Mouse (Mus musculus): ENCODE results near the gene Rbx1. TPM values are rescaled to one million over a fixed set of nuclear protein-coding genes. Genes with fewer than 3 reads are reported as not detected.

Rbx1 gene
- polyA plus RNA-seq, 1 experiment, result not detected

GRCm38 (mm10) chr15:81523169-81523871, 57.2 kb downstream of the Rbx1 start:
- Histone ChIP-seq H3K27ac (ENCODE audit: insufficient read depth, low read depth, low read length) (peak overlapping the region; percentile 71), H3K4me3 (ENCODE audit: insufficient read depth, low read depth, low read length) (peak overlapping the region; percentile 63), H3K4me1 (ENCODE audit: control insufficient read depth, insufficient read depth, low read length) (peaks cover 11% of the 10 kb centered on the region)
- WGBS, result under 1% methylated on average over 41 of the region's 41 CpGs
- TF ChIP-seq CTCF (IDR thresholded peaks at IDR 0.05; ENCODE audit: insufficient read depth, low read depth, low read length) (no peak), POLR2A (IDR thresholded peaks at IDR 0.05; ENCODE audit: insufficient read depth, low read depth, low read length) (peak; percentile 82)

DNA sequence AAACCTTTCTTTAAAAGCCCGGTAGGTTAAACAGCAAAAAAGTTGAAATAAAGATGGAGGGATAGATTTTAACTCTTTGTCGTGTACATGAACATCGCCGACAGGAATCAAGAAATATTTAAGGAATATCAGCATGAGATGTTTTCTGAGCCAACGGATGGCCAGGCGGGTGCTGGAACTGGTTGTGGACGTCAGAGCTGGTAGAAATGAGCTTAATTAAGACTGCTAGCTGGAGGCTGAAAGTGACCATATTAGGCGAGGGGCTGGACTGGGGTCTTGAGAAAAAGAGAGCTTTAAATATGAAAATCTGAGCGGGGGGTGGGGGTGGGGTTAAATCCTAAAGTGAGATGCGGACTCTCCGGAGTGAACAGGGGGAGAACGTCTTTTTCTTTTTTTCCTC, 57.8 kb downstream of the Rbx1 start:
- Histone ChIP-seq H3K4me3 (ENCODE audit: insufficient read depth, low read depth, low read length) (no peak overlapping the region), H3K27ac (ENCODE audit: insufficient read depth, low read depth, low read length) (no peak overlapping the region), H3K4me1 (ENCODE audit: control insufficient read depth, insufficient read depth, low read length) (peaks cover 11% of the 10 kb centered on the region)
- no peak for TF ChIP-seq POLR2A (IDR thresholded peaks at IDR 0.05; ENCODE audit: insufficient read depth, low read depth, low read length)
- no peak for TF ChIP-seq CTCF (IDR thresholded peaks at IDR 0.05; ENCODE audit: insufficient read depth, low read depth, low read length)
- 10% methylated on average over 12 of the region's 12 CpGs for WGBS

Other genes with a start within 250 kb of the Rbx1 start
- gene Mchr1, start 230.8 kb upstream of the Rbx1 start, polyA plus RNA-seq (2012; ENCODE audit: insufficient read depth, insufficient read length, low replicate concordance, missing spikeins), result not detected in 2 replicates
- not detected in 2 replicates for gene Slc25a17, start 105.5 kb upstream of the Rbx1 start, polyA plus RNA-seq (2012; ENCODE audit: insufficient read depth, insufficient read length, low replicate concordance, missing spikeins)
- 972 TPM in 1 of 2 replicates, not detected in the other for gene St13, start 66.2 kb upstream of the Rbx1 start, polyA plus RNA-seq (2012; ENCODE audit: insufficient read depth, insufficient read length, low replicate concordance, missing spikeins)
- gene Xpnpep3, start 66.2 kb upstream of the Rbx1 start, polyA plus RNA-seq (2012; ENCODE audit: insufficient read depth, insufficient read length, low replicate concordance, missing spikeins), result not detected in 2 replicates
- not detected in 2 replicates for gene Dnajb7, start 58.0 kb upstream of the Rbx1 start, polyA plus RNA-seq (2012; ENCODE audit: insufficient read depth, insufficient read length, low replicate concordance, missing spikeins)
- gene Ep300, start 119.1 kb downstream of the Rbx1 start, polyA plus RNA-seq (2012; ENCODE audit: insufficient read depth, insufficient read length, low replicate concordance, missing spikeins), result 218 TPM in 1 of 2 replicates, not detected in the other
- gene L3mbtl2, start 197.6 kb downstream of the Rbx1 start, polyA plus RNA-seq (2012; ENCODE audit: insufficient read depth, insufficient read length, low replicate concordance, missing spikeins), result not detected in 2 replicates
- not detected in 2 replicates for gene Chadl, start 231.0 kb downstream of the Rbx1 start, polyA plus RNA-seq (2012; ENCODE audit: insufficient read depth, insufficient read length, low replicate concordance, missing spikeins)

All from olfactory bulb, adult 2 months (tissue).